Mouse (Mus musculus): ENCODE results near the gene Ces4a.
"Not testable (repeated sequence)": the region's sequence is repeated elsewhere in the genome, so short reads cannot be mapped to it uniquely, and the experiment has no call there.

Gene Ces4a

DNA sequence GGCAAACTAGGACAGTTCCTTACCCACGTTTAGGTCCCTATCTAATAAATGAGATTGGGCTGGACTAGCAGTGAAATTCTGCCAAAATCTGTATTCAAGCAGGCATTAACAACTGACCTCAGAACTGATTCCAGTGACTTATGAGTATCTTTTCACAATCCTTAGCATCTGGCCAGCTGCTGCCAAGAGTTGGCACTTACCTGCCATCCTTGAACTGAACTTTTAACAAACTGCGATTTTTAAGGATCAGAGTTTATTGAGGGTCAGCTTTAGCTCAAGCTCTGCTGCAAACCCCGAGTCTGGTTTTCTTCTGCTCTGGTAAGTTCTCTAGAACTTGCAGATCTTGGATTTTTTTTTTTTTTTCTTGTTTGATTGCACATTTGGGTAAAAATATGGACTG, 38.0 kb downstream of the Ces4a start:
- DNase-seq (ENCODE audit: low spot score in 2 of 2): no peak

DNA sequence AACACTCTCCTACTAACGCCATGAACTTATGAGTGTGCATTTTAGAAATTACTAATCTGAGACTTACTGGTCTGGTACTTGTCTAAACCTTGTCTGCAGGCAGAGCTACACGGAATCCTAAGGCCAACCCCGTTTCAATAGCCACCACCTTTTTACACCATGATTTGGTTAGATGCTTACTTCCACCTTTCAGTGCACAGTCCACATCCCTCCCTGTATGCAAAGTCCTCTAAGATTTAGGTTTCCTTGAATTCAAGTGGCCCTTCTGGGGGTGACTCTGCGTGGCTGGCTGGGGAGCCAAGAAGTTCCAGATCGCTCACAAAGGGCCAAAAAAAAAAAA, 38.4 kb downstream of the Ces4a start:
- no peak for DNase-seq (ENCODE audit: low spot score in 2 of 2)

- DNase-seq (ENCODE audit: low spot score in 2 of 2): peak; percentile 86 to 96
Observed at GRCm38 (mm10) chr8:105170381-105171115, 38.9 kb downstream of the Ces4a start, which contains the start of gene Cbfb. Cbfb (plus strand) TSS chr8:105170674.

- peak; percentile 61 to 68 for DNase-seq (ENCODE audit: low spot score in 2 of 2)
Observed at GRCm38 (mm10) chr8:105171116-105172002, 39.8 kb downstream of the Ces4a start.

GRCm38 (mm10) chr8:105172003-105172362, 40.4 kb downstream of the Ces4a start:
- DNase-seq (ENCODE audit: low spot score in 2 of 2): no peak

- DNase-seq (ENCODE audit: low spot score in 2 of 2): not testable (repeated sequence)
Observed at GRCm38 (mm10) chr8:105175287-105175686, 43.7 kb downstream of the Ces4a start.

DNA sequence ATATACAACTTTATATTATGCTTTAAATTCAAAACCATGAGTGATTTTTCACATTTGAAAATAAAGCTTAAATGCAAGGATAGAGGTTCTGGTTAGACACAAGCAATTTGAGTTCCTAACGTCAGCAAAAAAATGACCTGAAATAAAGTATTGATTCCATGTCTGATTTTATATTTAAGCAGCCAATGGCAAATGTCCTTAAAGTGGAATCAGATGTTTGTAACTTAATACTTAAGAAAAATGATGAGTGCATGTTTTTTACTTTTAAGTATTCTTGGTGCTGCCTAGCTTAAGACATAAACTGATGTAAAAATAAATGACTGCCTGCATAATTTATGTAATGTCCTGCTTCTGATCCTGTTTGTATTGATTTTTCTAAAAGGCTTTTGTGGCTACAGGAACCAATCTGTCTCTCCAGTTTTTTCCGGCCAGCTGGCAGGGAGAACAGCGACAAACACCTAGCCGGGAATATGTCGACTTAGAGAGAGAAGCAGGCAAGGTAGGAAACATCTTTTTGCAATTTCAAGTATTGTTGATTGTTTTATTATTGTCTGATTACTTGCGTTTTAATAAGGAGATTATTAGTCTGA, 46.7 kb downstream of the Ces4a start:
- no peak for DNase-seq (ENCODE audit: low spot score in 2 of 2)

DNA sequence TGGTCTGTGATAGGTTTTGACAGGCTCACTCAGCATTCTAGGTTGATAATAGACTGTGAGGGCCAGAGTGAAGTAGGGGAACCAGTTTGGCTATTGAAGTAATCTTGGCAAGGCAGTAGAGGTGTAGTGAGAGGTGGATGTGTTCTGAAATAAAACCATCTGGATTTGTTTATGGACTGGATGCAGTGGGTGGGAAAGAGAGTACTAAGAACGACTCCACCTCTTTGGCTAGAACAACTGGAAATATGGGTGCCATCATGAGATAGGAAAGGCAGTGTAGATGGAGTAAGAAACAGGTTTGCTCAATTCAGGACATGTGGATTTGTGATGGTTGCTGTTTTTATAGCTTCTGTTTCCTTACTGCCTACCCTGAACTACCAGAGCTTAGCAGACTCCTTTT, 50.6 kb downstream of the Ces4a start:
- DNase-seq (ENCODE audit: low spot score in 2 of 2): no peak

- no peak for DNase-seq (ENCODE audit: low spot score in 2 of 2)
Observed at GRCm38 (mm10) chr8:105186467-105187005, 54.9 kb downstream of the Ces4a start.

DNA sequence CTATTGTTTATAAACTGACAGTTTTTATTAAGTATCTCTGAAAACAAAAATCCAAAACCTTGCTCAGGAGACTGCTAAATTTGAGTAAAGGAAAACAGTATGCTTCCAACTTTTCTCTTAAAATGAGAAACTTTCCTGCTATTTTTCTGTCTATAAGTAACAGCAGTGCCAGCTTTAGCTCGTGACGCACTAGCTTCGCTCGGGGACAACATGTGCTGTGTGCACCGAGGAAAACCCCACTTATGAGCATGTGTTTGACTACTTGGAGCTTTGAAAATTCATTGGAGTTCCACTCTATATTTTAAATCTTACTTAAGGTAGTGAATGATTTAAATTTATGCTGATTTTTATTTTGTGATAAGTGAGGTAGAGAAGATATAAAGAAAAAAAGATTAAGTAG, 60.6 kb downstream of the Ces4a start:
- DNase-seq (ENCODE audit: low spot score in 2 of 2): no peak

Data from urinary bladder, adult 18-20 months (tissue).